Mouse (Mus musculus) midbrain, embryonic 15.5 days (tissue): ENCODE measurements around the gene Creb5. TPM values are rescaled to one million over a fixed set of nuclear protein-coding genes. Genes with fewer than 3 reads are reported as not detected.

Experiments used
- ATAC-seq: fragments of 200-750 bp; cut with Nextera tagmentation; replicated peaks from 2 replicates; pipeline ENCODE4 v1.8.0; 2017; ENCODE audit warnings: moderate TSS enrichment
- H3K27ac ChIP-seq: fragments of 300-500 bp; sonication (generic); 2 replicates; pipeline ENCODE4 v1.5.1; 2015; ENCODE audit warnings: mild to moderate bottlenecking, inconsistent platforms
- H3K27me3 ChIP-seq: fragments of 300-500 bp; sonication (generic); replicated peaks from 2 replicates; pipeline ENCODE4 v1.6.1; 2015; ENCODE audit warnings: inconsistent platforms
- H3K36me3 ChIP-seq: fragments of 300-500 bp; sonication (generic); replicated peaks from 2 replicates; pipeline ENCODE4 v1.6.1; 2015; ENCODE audit warnings: inconsistent platforms
- H3K4me1 ChIP-seq: fragments of 300-500 bp; sonication (generic); 2 replicates; pipeline ENCODE4 v1.6.1; 2015; ENCODE audit warnings: inconsistent platforms
- H3K4me2 ChIP-seq: fragments of 300-500 bp; sonication (generic); 2 replicates; pipeline ENCODE4 v1.6.1; 2015; ENCODE audit warnings: inconsistent platforms, mild to moderate bottlenecking, moderate library complexity
- H3K4me3 ChIP-seq: fragments of 300-500 bp; sonication (generic); 2 replicates; pipeline ENCODE4 v1.5.1; 2015; ENCODE audit warnings: mild to moderate bottlenecking, inconsistent platforms
- H3K9ac ChIP-seq: fragments of 300-500 bp; sonication (generic); 2 replicates; pipeline ENCODE4 v1.6.1; 2015; ENCODE audit warnings: mild to moderate bottlenecking, inconsistent platforms
- H3K9me3 ChIP-seq: fragments of 300-500 bp; sonication (generic); 2 replicates; pipeline ENCODE4 v1.6.1; 2016; ENCODE audit warnings: inconsistent platforms
- WGBS: fragments of 180-500 bp; shearing (Covaris S2); methylation state at CpG from one replicate; pipeline ENCODE4 v1.1.7; 2015; ENCODE audit warnings: mixed read lengths; 5-methylcytosine and 5-hydroxymethylcytosine counted together
- polyA plus RNA-seq: library from polyadenylated mRNA; unstranded; fragments of >200 nt; fragmentation: Nextera tagmentation; extraction: Ambion mirVana; gene quantifications from 2 replicates; pipeline ENCODE4 v1.2.1, GENCODE M21; 2015

Creb5 gene
- polyA plus RNA-seq, 1 experiment from 2014 or later = 3.4 TPM

- Histone ChIP-seq H3K27ac (no peak overlapping the region), H3K27me3 (peaks cover 57% of the 10 kb centered on the region)
Measured at GRCm38 (mm10) chr6:53290215-53290990, 3.3 kb downstream of the Creb5 start.

GRCm38 (mm10) chr6:53292931-53293330, 5.9 kb downstream of the Creb5 start:
- no peak overlapping the region for H3K4me3 ChIP-seq
- no peak for ATAC-seq
- peaks cover 33% of the 10 kb centered on the region for H3K27me3 ChIP-seq
- 42% methylated on average over 1 of the region's 1 CpGs for WGBS
- no peaks in the 10 kb centered on the region for H3K36me3 ChIP-seq
- H3K4me1 ChIP-seq = peaks cover 12% of the 10 kb centered on the region
- H3K9ac ChIP-seq = no peak overlapping the region
- no peak overlapping the region for H3K4me2 ChIP-seq
- no peak overlapping the region for H3K27ac ChIP-seq
- H3K9me3 ChIP-seq = no peaks in the 10 kb centered on the region

More at GRCm38 (mm10) chr6:53290215-53290990, 3.3 kb downstream of the Creb5 start:
- no peak overlapping the region for H3K9ac ChIP-seq
- no peak overlapping the region for H3K4me3 ChIP-seq
- WGBS = 37% methylated on average over 8 of the region's 8 CpGs
- no peak for ATAC-seq
- H3K4me1 ChIP-seq = peaks cover 29% of the 10 kb centered on the region
- H3K4me2 ChIP-seq = no peak overlapping the region
- H3K36me3 ChIP-seq = no peaks in the 10 kb centered on the region
- no peaks in the 10 kb centered on the region for H3K9me3 ChIP-seq

GRCm38 (mm10) chr6:53297851-53298250, 10.8 kb downstream of the Creb5 start:
- Histone ChIP-seq H3K9ac (no peak overlapping the region), H3K4me2 (no peak overlapping the region), H3K4me3 (no peak overlapping the region), H3K4me1 (no peaks in the 10 kb centered on the region), H3K36me3 (no peaks in the 10 kb centered on the region), H3K27me3 (no peaks in the 10 kb centered on the region), H3K9me3 (no peaks in the 10 kb centered on the region), H3K27ac (no peak overlapping the region)
- WGBS = 63% methylated on average over 5 of the region's 5 CpGs
- no peak for ATAC-seq

- WGBS = 71% methylated on average over 2 of the region's 2 CpGs
- H3K9ac ChIP-seq = no peak overlapping the region
- H3K27ac ChIP-seq = no peak overlapping the region
- H3K4me2 ChIP-seq = no peak overlapping the region
- no peaks in the 10 kb centered on the region for H3K27me3 ChIP-seq
- H3K4me1 ChIP-seq = no peaks in the 10 kb centered on the region
- no peaks in the 10 kb centered on the region for H3K9me3 ChIP-seq
- no peaks in the 10 kb centered on the region for H3K36me3 ChIP-seq
- H3K4me3 ChIP-seq = no peak overlapping the region
- ATAC-seq = no peak
Measured at GRCm38 (mm10) chr6:53304201-53304600, 17.1 kb downstream of the Creb5 start.

- no peaks in the 10 kb centered on the region for H3K4me1 ChIP-seq
- H3K9me3 ChIP-seq = no peaks in the 10 kb centered on the region
- H3K36me3 ChIP-seq = no peaks in the 10 kb centered on the region
- H3K9ac ChIP-seq = no peak overlapping the region
- H3K4me3 ChIP-seq = no peak overlapping the region
- WGBS = 80% methylated on average over 4 of the region's 4 CpGs
- no peak overlapping the region for H3K27ac ChIP-seq
- H3K4me2 ChIP-seq = no peak overlapping the region
- no peaks in the 10 kb centered on the region for H3K27me3 ChIP-seq
- no peak for ATAC-seq
Measured at GRCm38 (mm10) chr6:53306156-53306555, 19.1 kb downstream of the Creb5 start.

GRCm38 (mm10) chr6:53306710-53307109, 19.6 kb downstream of the Creb5 start:
- H3K27ac ChIP-seq = no peak overlapping the region
- no peaks in the 10 kb centered on the region for H3K9me3 ChIP-seq
- no peak overlapping the region for H3K4me2 ChIP-seq
- H3K4me3 ChIP-seq = no peak overlapping the region
- H3K36me3 ChIP-seq = no peaks in the 10 kb centered on the region
- 67% methylated on average over 5 of the region's 5 CpGs for WGBS
- ATAC-seq = no peak
- H3K27me3 ChIP-seq = no peaks in the 10 kb centered on the region
- H3K4me1 ChIP-seq = no peaks in the 10 kb centered on the region
- H3K9ac ChIP-seq = no peak overlapping the region

- ATAC-seq = no peak
- no peak overlapping the region for H3K9ac ChIP-seq
- no peak overlapping the region for H3K4me3 ChIP-seq
- H3K4me1 ChIP-seq = no peaks in the 10 kb centered on the region
- H3K27ac ChIP-seq = no peak overlapping the region
- no peak overlapping the region for H3K4me2 ChIP-seq
- H3K9me3 ChIP-seq = no peaks in the 10 kb centered on the region
- H3K36me3 ChIP-seq = no peaks in the 10 kb centered on the region
- 50% methylated on average over 6 of the region's 6 CpGs for WGBS
- no peaks in the 10 kb centered on the region for H3K27me3 ChIP-seq
Measured at GRCm38 (mm10) chr6:53308684-53309083, 21.6 kb downstream of the Creb5 start.

GRCm38 (mm10) chr6:53313604-53314003, 26.5 kb downstream of the Creb5 start:
- ATAC-seq = no peak
- WGBS = 94% methylated on average over 6 of the region's 6 CpGs

GRCm38 (mm10) chr6:53314126-53314525, 27.1 kb downstream of the Creb5 start:
- Histone ChIP-seq H3K36me3 (no peaks in the 10 kb centered on the region), H3K4me1 (no peaks in the 10 kb centered on the region), H3K27ac (no peak overlapping the region), H3K9ac (no peak overlapping the region), H3K27me3 (no peaks in the 10 kb centered on the region), H3K4me3 (no peak overlapping the region), H3K4me2 (no peak overlapping the region), H3K9me3 (no peaks in the 10 kb centered on the region)
- no peak for ATAC-seq
- 88% methylated on average over 10 of the region's 10 CpGs for WGBS

More at GRCm38 (mm10) chr6:53313604-53314003, 26.5 kb downstream of the Creb5 start:
- H3K4me3 ChIP-seq = no peak overlapping the region
- no peaks in the 10 kb centered on the region for H3K9me3 ChIP-seq
- H3K27ac ChIP-seq = no peak overlapping the region
- no peak overlapping the region for H3K9ac ChIP-seq
- H3K36me3 ChIP-seq = no peaks in the 10 kb centered on the region
- no peaks in the 10 kb centered on the region for H3K4me1 ChIP-seq
- H3K27me3 ChIP-seq = no peaks in the 10 kb centered on the region
- H3K4me2 ChIP-seq = no peak overlapping the region

- Histone ChIP-seq H3K27ac (no peak overlapping the region), H3K36me3 (no peaks in the 10 kb centered on the region), H3K4me1 (no peaks in the 10 kb centered on the region), H3K9me3 (no peaks in the 10 kb centered on the region), H3K4me3 (no peak overlapping the region), H3K9ac (no peak overlapping the region), H3K4me2 (no peak overlapping the region), H3K27me3 (no peaks in the 10 kb centered on the region)
- ATAC-seq = no peak
- 77% methylated on average over 17 of the region's 17 CpGs for WGBS
Measured at GRCm38 (mm10) chr6:53319543-53320325, 32.7 kb downstream of the Creb5 start.

GRCm38 (mm10) chr6:53337398-53337797, 50.3 kb downstream of the Creb5 start:
- ATAC-seq = no peak
- Histone ChIP-seq H3K4me3 (no peak overlapping the region), H3K27me3 (no peaks in the 10 kb centered on the region), H3K9ac (no peak overlapping the region), H3K36me3 (no peaks in the 10 kb centered on the region), H3K4me1 (no peaks in the 10 kb centered on the region), H3K4me2 (no peak overlapping the region), H3K9me3 (no peaks in the 10 kb centered on the region), H3K27ac (no peak overlapping the region)
- 49% methylated on average over 9 of the region's 9 CpGs for WGBS

- no peak for ATAC-seq
- no peak overlapping the region for H3K9ac ChIP-seq
- 87% methylated on average over 9 of the region's 9 CpGs for WGBS
- no peaks in the 10 kb centered on the region for H3K4me1 ChIP-seq
- H3K36me3 ChIP-seq = no peaks in the 10 kb centered on the region
- H3K9me3 ChIP-seq = no peaks in the 10 kb centered on the region
- H3K27me3 ChIP-seq = no peaks in the 10 kb centered on the region
- no peak overlapping the region for H3K4me3 ChIP-seq
- H3K4me2 ChIP-seq = no peak overlapping the region
- H3K27ac ChIP-seq = no peak overlapping the region
Measured at GRCm38 (mm10) chr6:53352311-53352960, 65.4 kb downstream of the Creb5 start.
